In genomic region chr6:67102541-67103134, GRCm38 (mm10) we compare ENCODE assay signal across 8 mouse cellular contexts.
A peak's percentile ranks its signal among the peaks of the same experiment; 100 is the strongest.
DNase-seq lines count a peak whose midpoint lies in the region; ATAC-seq lines count a peak whose summit lies in the region.

No protein-coding gene starts in this region.

- no peaks in the 10 kb centered on the region for H3K27me3 ChIP-seq in heart, embryonic 14.5 days (ENCODE audit: control insufficient read depth, insufficient read depth, low read length)
- H3K27me3 ChIP-seq in lung, embryonic 15.5 days = no peaks in the 10 kb centered on the region

- 0 out of 4 replicates have a peak, but pooled peaks cover 0 to 2% of the 10 kb centered on the region in 2 experiments for H3K4me1 ChIP-seq in heart, embryonic 14.5 days (ENCODE audit: control insufficient read depth in 2 of 2, insufficient read depth in 2 of 2, low read length in 2 of 2)
- H3K4me1 ChIP-seq in lung, embryonic 15.5 days = peaks cover 13% of the 10 kb centered on the region

- peak; percentile 48 for DNase-seq in layer of hippocampus, adult 11-12 months (ENCODE audit: low spot score)
- no peak for DNase-seq in layer of hippocampus, adult 9-10 months (ENCODE audit: low spot score)
- DNase-seq in cerebellum, adult 9-11 months = peak; percentile 34
- peak; percentile 77 to 82 for DNase-seq in kidney, postnatal 36 days
- peak; percentile 82 for DNase-seq in skeletal muscle tissue, adult 2 months (ENCODE audit: low read depth, low spot score)
- no peak for DNase-seq in thymus, postnatal 14 days

- 0 out of 2 replicates have a peak overlapping the region, but pooled peaks have one; percentile 3 for H3K4me2 ChIP-seq in heart, embryonic 14.5 days (ENCODE audit: low read length)
- peak overlapping the region; percentile 17; the same call in 1 of the 2 replicates for H3K4me2 ChIP-seq in lung, embryonic 15.5 days

- 39% methylated on average over 11 of the region's 11 CpGs for WGBS in heart, embryonic 14.5 days
- 20% methylated on average over 11 of the region's 11 CpGs for WGBS in lung, embryonic 15.5 days

- no peaks in the 10 kb centered on the region for H3K9me3 ChIP-seq in heart, embryonic 14.5 days (ENCODE audit: control insufficient read depth, low read length)
- no peaks in the 10 kb centered on the region for H3K9me3 ChIP-seq in lung, embryonic 15.5 days

- H3K36me3 ChIP-seq in heart, embryonic 14.5 days (ENCODE audit: control insufficient read depth, insufficient read depth, low read length) = no peaks in the 10 kb centered on the region
- no peaks in the 10 kb centered on the region for H3K36me3 ChIP-seq in lung, embryonic 15.5 days

- H3K27ac ChIP-seq in heart, embryonic 14.5 days (replicated peaks in 1 of 2; ENCODE audit: control insufficient read depth in 1 of 2, insufficient read depth in 1 of 2, low read depth in 2 of 2, low read length in 2 of 2) = 0 out of 4 replicates have a peak overlapping the region, but pooled peaks of 1 of the 2 experiments have one; percentile 43
- H3K27ac ChIP-seq in lung, embryonic 15.5 days = 0 out of 2 replicates have a peak overlapping the region, but pooled peaks have one; percentile 26

- H3K4me3 ChIP-seq in heart, embryonic 14.5 days (ENCODE audit: control insufficient read depth in 1 of 2, insufficient read depth in 1 of 2, low read depth in 1 of 2, low read length in 2 of 2) = no peak overlapping the region
- H3K4me3 ChIP-seq in lung, embryonic 15.5 days = no peak overlapping the region

- peak; percentile 50; the same call in 1 of the 2 replicates for ATAC-seq in heart, embryonic 14.5 days (ENCODE audit: insufficient number of reproducible peaks, insufficient read depth, low FRiP score, low read depth)
- peak; percentile 79 for ATAC-seq in lung, embryonic 15.5 days (ENCODE audit: borderline replicate concordance, extremely low read depth, low FRiP score, low TSS enrichment)

- H3K9ac ChIP-seq in heart, embryonic 14.5 days (ENCODE audit: low read length) = no peak overlapping the region
- no peak overlapping the region for H3K9ac ChIP-seq in lung, embryonic 15.5 days

Comparison
In these comparisons a context has a peak if more than half of its experiments do, and no peak if none do; other contexts are left out.
1. DNase-seq: peak in layer of hippocampus, adult 11-12 months (single experiment), cerebellum, adult 9-11 months (single experiment), kidney, postnatal 36 days (2 of 2) and skeletal muscle tissue, adult 2 months (single experiment); none in layer of hippocampus, adult 9-10 months (single experiment) and thymus, postnatal 14 days (single experiment).